Mouse (Mus musculus) megakaryocyte, embryonic 14.5 days (primary cell): ENCODE results near the gene Gdpd4.

Source experiments
- FLI1 ChIP-seq: IDR thresholded peaks from 2 replicates; pipeline ENCODE4 v1.6.1; 2012; ENCODE audit warnings: low read length, inconsistent platforms, mixed read lengths
- GATA1 ChIP-seq: IDR thresholded peaks from 3 replicates; pipeline ENCODE4 v1.6.1; 2012; ENCODE audit warnings: mixed read lengths, low read length, inconsistent platforms, borderline replicate concordance

GRCm38 (mm10) chr7:98051980-98052379 is 132.2 kb downstream of the Gdpd4 start:
- TF ChIP-seq GATA1 (no peak), FLI1 (no peak)
